Mouse (Mus musculus): Measurements from ENCODE around the gene Kdm1a. TPM values are rescaled to one million over a fixed set of nuclear protein-coding genes. Genes with fewer than 3 reads are reported as not detected.

Gene Kdm1a
- polyA plus RNA-seq, 1 experiment from 2014 or later = 51.4 TPM

- Histone ChIP-seq H3K36me3 (peaks cover 23% of the 10 kb centered on the region), H3K27me3 (ENCODE audit: low read depth, poor library complexity, severe bottlenecking) (no peaks in the 10 kb centered on the region), H3K4me3 (peak overlapping the region; percentile 99; the same call in 1 of the 2 replicates), H3K27ac (replicated peaks) (no peak overlapping the region), H3K4me1 (peaks cover 22% of the 10 kb centered on the region), H3K9me3 (replicated peaks) (no peaks in the 10 kb centered on the region)
- 92% methylated on average over 3 of the region's 3 CpGs for WGBS
- no peak for DNase-seq (ENCODE audit: low spot score)
These were observed 2.7 kb downstream of the Kdm1a start for GRCm38 (mm10) chr4:136599869-136600268.

- 95% methylated on average over 7 of the region's 7 CpGs for WGBS
- H3K27me3 ChIP-seq (ENCODE audit: low read depth, poor library complexity, severe bottlenecking) = no peaks in the 10 kb centered on the region
- no peak overlapping the region for H3K4me3 ChIP-seq
- no peak overlapping the region for H3K27ac ChIP-seq (replicated peaks)
- H3K4me1 ChIP-seq = peaks cover 32% of the 10 kb centered on the region
- peaks cover 28% of the 10 kb centered on the region for H3K36me3 ChIP-seq
- DNase-seq (ENCODE audit: low spot score) = no peak
- H3K9me3 ChIP-seq (replicated peaks) = no peaks in the 10 kb centered on the region
These were observed 4.2 kb downstream of the Kdm1a start for GRCm38 (mm10) chr4:136598268-136598876.

GRCm38 (mm10) chr4:136595221-136595620, 7.3 kb downstream of the Kdm1a start:
- no peak for DNase-seq (ENCODE audit: low spot score)
- H3K36me3 ChIP-seq = peaks cover 55% of the 10 kb centered on the region
- no peaks in the 10 kb centered on the region for H3K9me3 ChIP-seq (replicated peaks)
- no peaks in the 10 kb centered on the region for H3K27me3 ChIP-seq (ENCODE audit: low read depth, poor library complexity, severe bottlenecking)
- H3K27ac ChIP-seq (replicated peaks) = no peak overlapping the region
- no peak overlapping the region for H3K4me3 ChIP-seq
- 89% methylated on average over 6 of the region's 6 CpGs for WGBS
- H3K4me1 ChIP-seq = peaks cover 19% of the 10 kb centered on the region

GRCm38 (mm10) chr4:136594006-136594405, 8.5 kb downstream of the Kdm1a start:
- H3K27ac ChIP-seq (replicated peaks) = no peak overlapping the region
- H3K4me3 ChIP-seq = no peak overlapping the region
- peaks cover 18% of the 10 kb centered on the region for H3K4me1 ChIP-seq
- peaks cover 56% of the 10 kb centered on the region for H3K36me3 ChIP-seq
- no peak for DNase-seq (ENCODE audit: low spot score)
- no peaks in the 10 kb centered on the region for H3K27me3 ChIP-seq (ENCODE audit: low read depth, poor library complexity, severe bottlenecking)
- WGBS = 85% methylated on average over 2 of the region's 2 CpGs
- H3K9me3 ChIP-seq (replicated peaks) = no peaks in the 10 kb centered on the region

- DNase-seq (ENCODE audit: low spot score) = no peak
- Histone ChIP-seq H3K36me3 (peaks cover 50% of the 10 kb centered on the region), H3K4me1 (peaks cover 22% of the 10 kb centered on the region), H3K9me3 (replicated peaks) (no peaks in the 10 kb centered on the region), H3K27ac (replicated peaks) (no peak overlapping the region), H3K27me3 (ENCODE audit: low read depth, poor library complexity, severe bottlenecking) (no peaks in the 10 kb centered on the region), H3K4me3 (no peak overlapping the region)
- 84% methylated on average over 4 of the region's 4 CpGs for WGBS
These were observed 10.4 kb downstream of the Kdm1a start for GRCm38 (mm10) chr4:136592111-136592510.

- Histone ChIP-seq H3K27ac (replicated peaks) (no peak overlapping the region), H3K9me3 (replicated peaks) (no peaks in the 10 kb centered on the region), H3K27me3 (ENCODE audit: low read depth, poor library complexity, severe bottlenecking) (no peaks in the 10 kb centered on the region), H3K4me1 (peaks cover 12% of the 10 kb centered on the region), H3K4me3 (no peak overlapping the region), H3K36me3 (peaks cover 56% of the 10 kb centered on the region)
- no peak for DNase-seq (ENCODE audit: low spot score)
- WGBS = 96% methylated on average over 4 of the region's 4 CpGs
These were observed 14.5 kb downstream of the Kdm1a start for GRCm38 (mm10) chr4:136588003-136588402.

GRCm38 (mm10) chr4:136587221-136587827, 15.2 kb downstream of the Kdm1a start:
- H3K27ac ChIP-seq (replicated peaks) = no peak overlapping the region
- peaks cover 12% of the 10 kb centered on the region for H3K4me1 ChIP-seq
- H3K4me3 ChIP-seq = no peak overlapping the region
- no peaks in the 10 kb centered on the region for H3K27me3 ChIP-seq (ENCODE audit: low read depth, poor library complexity, severe bottlenecking)
- no peak for DNase-seq (ENCODE audit: low spot score)
- H3K9me3 ChIP-seq (replicated peaks) = no peaks in the 10 kb centered on the region
- 85% methylated on average over 4 of the region's 4 CpGs for WGBS
- H3K36me3 ChIP-seq = peaks cover 49% of the 10 kb centered on the region

GRCm38 (mm10) chr4:136581885-136582284, 20.6 kb downstream of the Kdm1a start:
- no peak for DNase-seq (ENCODE audit: low spot score)
- peaks cover 30% of the 10 kb centered on the region for H3K36me3 ChIP-seq
- no peaks in the 10 kb centered on the region for H3K9me3 ChIP-seq (replicated peaks)
- WGBS = 95% methylated on average over 3 of the region's 3 CpGs
- no peak overlapping the region for H3K27ac ChIP-seq (replicated peaks)
- H3K27me3 ChIP-seq (ENCODE audit: low read depth, poor library complexity, severe bottlenecking) = no peaks in the 10 kb centered on the region
- H3K4me3 ChIP-seq = no peak overlapping the region
- H3K4me1 ChIP-seq = peaks cover 4% of the 10 kb centered on the region; the same call in 1 of the 2 replicates

- Histone ChIP-seq H3K27me3 (ENCODE audit: low read depth, poor library complexity, severe bottlenecking) (no peaks in the 10 kb centered on the region), H3K4me3 (no peak overlapping the region), H3K4me1 (no peaks in the 10 kb centered on the region), H3K9me3 (replicated peaks) (no peaks in the 10 kb centered on the region), H3K27ac (replicated peaks) (no peak overlapping the region), H3K36me3 (peaks cover 95% of the 10 kb centered on the region)
- DNase-seq (ENCODE audit: low spot score) = no peak
These were observed 32.5 kb downstream of the Kdm1a start for GRCm38 (mm10) chr4:136569998-136570397.

- WGBS = 89% methylated on average over 3 of the region's 3 CpGs
- H3K4me3 ChIP-seq = no peak overlapping the region
- H3K9me3 ChIP-seq (replicated peaks) = no peaks in the 10 kb centered on the region
- no peaks in the 10 kb centered on the region for H3K27me3 ChIP-seq (ENCODE audit: low read depth, poor library complexity, severe bottlenecking)
- H3K4me1 ChIP-seq = no peaks in the 10 kb centered on the region
- no peak for DNase-seq (ENCODE audit: low spot score)
- H3K27ac ChIP-seq (replicated peaks) = no peak overlapping the region
- peaks cover 99% of the 10 kb centered on the region for H3K36me3 ChIP-seq
These were observed 33.9 kb downstream of the Kdm1a start for GRCm38 (mm10) chr4:136568629-136569028.

- H3K27me3 ChIP-seq (ENCODE audit: low read depth, poor library complexity, severe bottlenecking) = no peaks in the 10 kb centered on the region
- WGBS = 89% methylated on average over 6 of the region's 6 CpGs
These were observed 39.8 kb downstream of the Kdm1a start for GRCm38 (mm10) chr4:136562755-136563154.

GRCm38 (mm10) chr4:136560270-136560991, 42.1 kb downstream of the Kdm1a start:
- no peak for DNase-seq (ENCODE audit: low spot score)
- H3K4me1 ChIP-seq = no peaks in the 10 kb centered on the region
- peaks cover 100% of the 10 kb centered on the region for H3K36me3 ChIP-seq
- WGBS = 92% methylated on average over 8 of the region's 8 CpGs
- no peaks in the 10 kb centered on the region for H3K9me3 ChIP-seq (replicated peaks)
- H3K4me3 ChIP-seq = no peak overlapping the region
- H3K27me3 ChIP-seq (ENCODE audit: low read depth, poor library complexity, severe bottlenecking) = no peaks in the 10 kb centered on the region
- H3K27ac ChIP-seq (replicated peaks) = no peak overlapping the region

More at GRCm38 (mm10) chr4:136562755-136563154, 39.8 kb downstream of the Kdm1a start:
- H3K27ac ChIP-seq (replicated peaks) = no peak overlapping the region
- no peak overlapping the region for H3K4me3 ChIP-seq
- DNase-seq (ENCODE audit: low spot score) = no peak
- no peaks in the 10 kb centered on the region for H3K9me3 ChIP-seq (replicated peaks)
- H3K36me3 ChIP-seq = peaks cover 100% of the 10 kb centered on the region
- no peaks in the 10 kb centered on the region for H3K4me1 ChIP-seq

GRCm38 (mm10) chr4:136559690-136560089, 42.8 kb downstream of the Kdm1a start:
- no peak overlapping the region for H3K27ac ChIP-seq (replicated peaks)
- WGBS = 98% methylated on average over 2 of the region's 2 CpGs
- H3K36me3 ChIP-seq = peaks cover 98% of the 10 kb centered on the region
- H3K27me3 ChIP-seq (ENCODE audit: low read depth, poor library complexity, severe bottlenecking) = no peaks in the 10 kb centered on the region
- no peaks in the 10 kb centered on the region for H3K9me3 ChIP-seq (replicated peaks)
- H3K4me3 ChIP-seq = no peak overlapping the region
- no peaks in the 10 kb centered on the region for H3K4me1 ChIP-seq
- DNase-seq (ENCODE audit: low spot score) = no peak
